Comparison of ENCODE assay signal across 8 mouse cellular contexts in genomic region chr10:128668790-128669672, GRCm38 (mm10). TPM values are rescaled to one million over a fixed set of nuclear protein-coding genes. Genes with fewer than 3 reads are reported as not detected.
DNase-seq lines count a peak whose midpoint lies in the region; ATAC-seq and TF ChIP-seq lines count a peak whose summit lies in the region.

No protein-coding gene starts in this region.

- no peaks in the 10 kb centered on the region for H3K9me3 ChIP-seq in intestine, postnatal 0 days (ENCODE audit: control insufficient read depth)
- H3K9me3 ChIP-seq in midbrain, embryonic 10.5 days (replicated peaks), result no peaks in the 10 kb centered on the region

- H3K4me1 ChIP-seq in intestine, postnatal 0 days (replicated peaks; ENCODE audit: control insufficient read depth, insufficient read depth, low read length), result no peaks in the 10 kb centered on the region; the same call in 1 of the 2 replicates
- H3K4me1 ChIP-seq in midbrain, embryonic 10.5 days, result peaks cover 32% of the 10 kb centered on the region

- H3K36me3 ChIP-seq in intestine, postnatal 0 days (ENCODE audit: control insufficient read depth, insufficient read depth), result peaks cover 5% of the 10 kb centered on the region; the same call in 1 of the 2 replicates
- peaks cover 4% of the 10 kb centered on the region; the same call in 1 of the 2 replicates for H3K36me3 ChIP-seq in midbrain, embryonic 10.5 days

- no peak for TF ChIP-seq CTCF in intestine, postnatal 0 days (IDR thresholded peaks at IDR 0.05; ENCODE audit: low read depth)

- peak overlapping the region; percentile 61 for H3K9ac ChIP-seq in intestine, postnatal 0 days (ENCODE audit: low read depth, low read length)

- peak overlapping the region; percentile 65 for H3K4me3 ChIP-seq in intestine, postnatal 0 days (ENCODE audit: low read depth, low read length)
- H3K4me3 ChIP-seq in midbrain, embryonic 10.5 days, result peak overlapping the region; percentile 76

- ATAC-seq in intestine, postnatal 0 days, result 0 out of 2 replicates have a peak, but pooled peaks have one; percentile 48
- no peak for ATAC-seq in activated CD4-positive, CD25-positive, alpha-beta regulatory T cell, adult 4 months

- intact Hi-C loops in left cerebral cortex, postnatal 4 days (cut with DNase I), result no loop called here

- H3K27me3 ChIP-seq in intestine, postnatal 0 days (replicated peaks; ENCODE audit: control insufficient read depth, insufficient read depth, low read length), result no peaks in the 10 kb centered on the region
- peaks cover 34% of the 10 kb centered on the region for H3K27me3 ChIP-seq in midbrain, embryonic 10.5 days (ENCODE audit: low read depth, poor library complexity, severe bottlenecking)

- 2% methylated on average over 42 of the region's 42 CpGs for WGBS in intestine, postnatal 0 days
- under 1% methylated on average over 42 of the region's 42 CpGs for WGBS in midbrain, embryonic 10.5 days

- peak overlapping the region; percentile 96 for H3K4me2 ChIP-seq in intestine, postnatal 0 days (replicated peaks; ENCODE audit: low read depth)

- peak; percentile 54 for DNase-seq in WW6 (ENCODE audit: low read depth, low spot score)
- DNase-seq in cerebellum, adult 9-11 months, result peak; percentile 88
- DNase-seq in forelimb bud, embryonic 11.5 days (ENCODE audit: low read depth, low spot score), result peak; percentile 67
- DNase-seq in left cerebral cortex, postnatal 4 days, result peak; percentile 74
- DNase-seq in midbrain, embryonic 10.5 days (ENCODE audit: low spot score), result peak; percentile 59
- peak; percentile 61 for DNase-seq in spleen, adult 12 weeks (ENCODE audit: low spot score)

- H3K27ac ChIP-seq in intestine, postnatal 0 days (ENCODE audit: low read depth, low read length), result no peak overlapping the region
- peak overlapping the region; percentile 86 for H3K27ac ChIP-seq in midbrain, embryonic 10.5 days (replicated peaks)

RNA-seq across cellular contexts. Expression of gene Suox, which starts 4.8 kb away (rescaled TPM):
- polyA plus RNA-seq in intestine, postnatal 0 days (2015; fragmentation: Nextera tagmentation; extraction: Ambion mirVana), result 5.1 and 5.4 TPM in 2 replicates
- 10 to 100 TPM; 10.5 to 11.0 TPM for total RNA-seq in left cerebral cortex, postnatal 4 days (2021)
- 13.9 and 14.9 TPM in 2 replicates for polyA plus RNA-seq in midbrain, embryonic 10.5 days (2016; fragmentation: Nextera tagmentation; extraction: Ambion mirVana)
- 10 to 100 TPM; 15.3 to 17.9 TPM for polyA plus RNA-seq in activated CD4-positive, CD25-positive, alpha-beta regulatory T cell, adult 4 months (2017; shearing (Covaris generic))

RNA-seq across cellular contexts. Expression of gene Ikzf4, which starts 23.2 kb away (rescaled TPM):
- polyA plus RNA-seq in intestine, postnatal 0 days (2015; fragmentation: Nextera tagmentation; extraction: Ambion mirVana), result 0.95 and 1.7 TPM in 2 replicates
- 10 to 100 TPM; 25.0 to 30.7 TPM for total RNA-seq in left cerebral cortex, postnatal 4 days (2021)
- polyA plus RNA-seq in midbrain, embryonic 10.5 days (2016; fragmentation: Nextera tagmentation; extraction: Ambion mirVana), result 2.8 and 3.6 TPM in 2 replicates
- polyA plus RNA-seq in activated CD4-positive, CD25-positive, alpha-beta regulatory T cell, adult 4 months (2017; shearing (Covaris generic)), result 100 to 1,000 TPM; 103 to 107 TPM

RNA-seq across cellular contexts. Expression of gene Rab5b, which starts 27.0 kb away (rescaled TPM):
- polyA plus RNA-seq in intestine, postnatal 0 days (2015; fragmentation: Nextera tagmentation; extraction: Ambion mirVana), result 35.9 and 37.8 TPM in 2 replicates
- total RNA-seq in left cerebral cortex, postnatal 4 days (2021), result 100 to 1,000 TPM; 113 TPM
- 73.3 and 86.3 TPM in 2 replicates for polyA plus RNA-seq in midbrain, embryonic 10.5 days (2016; fragmentation: Nextera tagmentation; extraction: Ambion mirVana)
- polyA plus RNA-seq in activated CD4-positive, CD25-positive, alpha-beta regulatory T cell, adult 4 months (2017; shearing (Covaris generic)), result 10 to 100 TPM; 50.7 to 59.5 TPM

RNA-seq across cellular contexts. Expression of gene Pmel, which starts 35.0 kb away (rescaled TPM):
- 0.55 and 0.86 TPM in 2 replicates for polyA plus RNA-seq in intestine, postnatal 0 days (2015; fragmentation: Nextera tagmentation; extraction: Ambion mirVana)
- 1 to 10 TPM in 1 of 2 experiments, under 1 TPM in 1; 0.50 to 1.6 TPM for total RNA-seq in left cerebral cortex, postnatal 4 days (2021)
- polyA plus RNA-seq in midbrain, embryonic 10.5 days (2016; fragmentation: Nextera tagmentation; extraction: Ambion mirVana), result 3.9 and 6.7 TPM in 2 replicates
- 1 to 10 TPM; 2.6 to 5.7 TPM for polyA plus RNA-seq in activated CD4-positive, CD25-positive, alpha-beta regulatory T cell, adult 4 months (2017; shearing (Covaris generic))

RNA-seq across cellular contexts. Expression of gene Cdk2, which starts 35.8 kb away (rescaled TPM):
- polyA plus RNA-seq in intestine, postnatal 0 days (2015; fragmentation: Nextera tagmentation; extraction: Ambion mirVana), result 23.3 and 24.1 TPM in 2 replicates
- total RNA-seq in left cerebral cortex, postnatal 4 days (2021), result 10 to 100 TPM in 1 of 2 experiments, 1 to 10 TPM in 1; 8.1 to 10.0 TPM
- polyA plus RNA-seq in midbrain, embryonic 10.5 days (2016; fragmentation: Nextera tagmentation; extraction: Ambion mirVana), result 107 and 110 TPM in 2 replicates
- polyA plus RNA-seq in activated CD4-positive, CD25-positive, alpha-beta regulatory T cell, adult 4 months (2017; shearing (Covaris generic)), result 10 to 100 TPM; 24.0 to 29.2 TPM

Comparison
In these comparisons a context has a peak if more than half of its experiments do, and no peak if none do; other contexts are left out.
1. RNA of gene Ikzf4, which starts 23.2 kb away (polyA plus RNA-seq): 103 to 107 TPM in activated CD4-positive, CD25-positive, alpha-beta regulatory T cell, adult 4 months; 2.8 to 3.6 TPM in midbrain, embryonic 10.5 days and 0.95 to 1.7 TPM in intestine, postnatal 0 days; every median in the first group is over 10 times any median in the second.
2. Peak in every context shown above with its lines, with median percentiles within 50 percentile points of each other: DNase-seq.